Mouse (Mus musculus) testis, adult 2 months (tissue): ENCODE results near the gene Ntan1.

Experiments used
- CTCF ChIP-seq: fragments of 200-500 bp; IDR thresholded peaks from 2 replicates; pipeline ENCODE4 v1.5.1; 2012; ENCODE audit warnings: low read depth, mild to moderate bottlenecking, inconsistent platforms, low read length, moderate library complexity; ENCODE audit not compliant: control insufficient read depth, insufficient read depth, insufficient replicate concordance
- POLR2A ChIP-seq: fragments of 200-500 bp; IDR thresholded peaks from 2 replicates; pipeline ENCODE4 v1.6.1; 2012; ENCODE audit warnings: low read depth, mild to moderate bottlenecking, inconsistent platforms, low read length, moderate library complexity; ENCODE audit not compliant: control insufficient read depth

DNA sequence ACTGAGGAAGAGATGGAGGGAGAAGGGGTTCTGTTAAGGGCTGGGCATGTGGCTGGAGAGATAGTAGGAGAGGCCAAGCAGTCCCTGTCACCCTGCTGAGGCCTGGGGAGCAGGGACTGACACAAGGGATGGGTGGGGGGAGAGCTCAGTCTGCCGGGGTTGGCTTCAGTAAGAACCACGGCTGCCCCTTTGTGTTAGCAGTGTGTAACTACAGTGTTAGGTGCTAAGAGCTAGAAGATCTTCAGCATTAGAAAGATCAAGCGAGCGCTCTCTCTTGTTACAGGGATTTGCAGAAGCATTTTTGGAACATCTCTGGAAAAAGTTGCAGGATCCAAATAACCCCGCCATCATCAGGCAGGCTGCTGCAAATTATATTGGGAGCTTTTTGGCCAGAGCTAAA lies 14.0 kb upstream of the Ntan1 start:
- TF ChIP-seq POLR2A = no peak
- TF ChIP-seq CTCF = no peak
